ENCODE assay signal across 10 mouse cellular contexts in the genomic region with DNA sequence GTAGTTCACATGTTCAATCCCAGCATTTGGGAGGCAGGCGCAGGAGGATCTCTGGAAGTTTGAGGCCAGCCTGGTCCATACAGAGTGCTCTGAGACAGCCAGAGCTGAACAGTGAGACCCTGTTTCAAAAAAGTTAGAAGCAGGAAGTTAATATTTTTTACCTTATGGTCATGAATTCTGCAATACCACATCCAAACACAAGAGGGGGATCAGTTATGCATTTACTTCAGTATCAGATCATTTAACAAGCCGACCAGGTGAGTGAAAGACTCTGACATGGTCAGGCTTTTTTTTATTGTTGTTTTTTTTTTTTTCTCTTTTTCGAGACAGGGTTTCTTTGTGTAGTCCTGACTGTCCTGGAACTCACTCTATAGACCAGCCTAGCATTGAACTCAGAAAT. TPM values are rescaled to one million over a fixed set of nuclear protein-coding genes. Genes with fewer than 3 reads are reported as not detected.
DNase-seq lines count a peak whose midpoint lies in the region; TF ChIP-seq lines count a peak whose summit lies in the region.
"Had no signal": no experiment of that assay in that cellular context is flagged by ENCODE, and none has a peak within 500 bp of the region (broad histone marks: within the 10 kb centered on the region; RNA-seq: fewer than 3 reads in every experiment).

No protein-coding gene starts in this region.

- no peaks in the 10 kb centered on the region for H3K79me2 ChIP-seq in heart, adult 2 months (replicated peaks; ENCODE audit: control insufficient read depth, insufficient read depth, low read length)

- 42% methylated on average over 3 of the region's 3 CpGs for WGBS in heart, adult 2 months

- no peak overlapping the region for H3K4me3 ChIP-seq in heart, adult 2 months
- H3K4me3 ChIP-seq: heart, embryonic 15.5 days; midbrain, embryonic 12.5 days had no signal

- H3K4me1 ChIP-seq in heart, adult 2 months (ENCODE audit: control insufficient read depth, insufficient read depth, low read length): peaks cover 3% of the 10 kb centered on the region

- no peak for TF ChIP-seq EP300 in heart, adult 2 months (IDR thresholded peaks at IDR 0.05; ENCODE audit: insufficient read depth, low read depth, low read length)

- no peak for TF ChIP-seq POLR2A in heart, adult 2 months (IDR thresholded peaks at IDR 0.05; ENCODE audit: insufficient read depth, low read depth, low read length)

- peaks cover 5% of the 10 kb centered on the region for H3K36me3 ChIP-seq in heart, adult 2 months (ENCODE audit: control insufficient read depth, insufficient read depth, low read length)

- no peak overlapping the region for H3K27ac ChIP-seq in heart, adult 2 months
- H3K27ac ChIP-seq: heart, embryonic 15.5 days; midbrain, embryonic 12.5 days had no signal

- H3K9ac ChIP-seq in heart, adult 2 months (ENCODE audit: low read depth, low read length): no peak overlapping the region
- H3K9ac ChIP-seq: heart, embryonic 15.5 days; midbrain, embryonic 12.5 days had no signal

- DNase-seq in heart, adult 2 months: no peak
- DNase-seq in heart, postnatal 25 days (ENCODE audit: low spot score): no peak
- peak; percentile 80 for DNase-seq in thymus, postnatal 0 days (ENCODE audit: low spot score)
- DNase-seq in thymus, adult 18-20 months: no peak
- DNase-seq in induced T-regulatory cell, adult 2 months (ENCODE audit: low read depth): peak; percentile 96
- peak; percentile 21 for DNase-seq in thymus, postnatal 4 days
- DNase-seq in cerebellum, adult 8-10 months: no peak
- DNase-seq in layer of hippocampus, postnatal 25 days (ENCODE audit: extremely low spot score in 1 of 2, low spot score in 1 of 2): no peak

- intact Hi-C loops in heart, adult 2 months (cut with DNase I): loop anchor here (2.0 kb wide), 1 partner anchor 249 kb away; a partner anchor contains a TSS
- intact Hi-C loops in heart, postnatal 25 days (cut with DNase I): no loop called here

- H3K27me3 ChIP-seq in heart, adult 2 months (ENCODE audit: control insufficient read depth, insufficient read depth, low read length): no peaks in the 10 kb centered on the region
- H3K27me3 ChIP-seq: heart, embryonic 15.5 days had no signal

- TF ChIP-seq CTCF in heart, adult 2 months (IDR thresholded peaks at IDR 0.05): peak; percentile 84

RNA-seq across cellular contexts. Expression of a gene that starts 2.5 kb away (rescaled TPM):
- 100 to 1,000 TPM; 482 to 571 TPM for total RNA-seq in heart, adult 2 months (2021)
- 168 and 230 TPM in 2 replicates for polyA plus RNA-seq in heart, adult 2 months (2012; rRNA removed)
- 100 to 1,000 TPM; 521 to 551 TPM for total RNA-seq in heart, postnatal 25 days (2021)
- 745 and 751 TPM in 2 replicates for polyA plus RNA-seq in thymus, postnatal 0 days (2015; fragmentation: Nextera tagmentation; extraction: Ambion mirVana)
- total RNA-seq in layer of hippocampus, postnatal 25 days (2021): 100 to 1,000 TPM; 433 to 489 TPM

RNA-seq across cellular contexts. Expression of a gene that starts 10.5 kb away (rescaled TPM):
- 100 to 1,000 TPM; 159 to 205 TPM for total RNA-seq in heart, adult 2 months (2021)
- 50.7 and 91.1 TPM in 2 replicates for polyA plus RNA-seq in heart, adult 2 months (2012; rRNA removed)
- 100 to 1,000 TPM; 175 to 181 TPM for total RNA-seq in heart, postnatal 25 days (2021)
- 16.0 and 18.9 TPM in 2 replicates for polyA plus RNA-seq in thymus, postnatal 0 days (2015; fragmentation: Nextera tagmentation; extraction: Ambion mirVana)
- 10 to 100 TPM; 88.7 to 98.6 TPM for total RNA-seq in layer of hippocampus, postnatal 25 days (2021)

RNA-seq across cellular contexts. Expression of a gene that starts 18.3 kb away (rescaled TPM):
- 10 to 100 TPM; 22.6 to 23.1 TPM for total RNA-seq in heart, adult 2 months (2021)
- polyA plus RNA-seq in heart, adult 2 months (2012; rRNA removed): 9.8 and 13.8 TPM in 2 replicates
- 10 to 100 TPM; 19.3 to 23.0 TPM for total RNA-seq in heart, postnatal 25 days (2021)
- polyA plus RNA-seq in thymus, postnatal 0 days (2015; fragmentation: Nextera tagmentation; extraction: Ambion mirVana): 4.3 and 4.9 TPM in 2 replicates
- total RNA-seq in layer of hippocampus, postnatal 25 days (2021): 100 to 1,000 TPM; 159 to 190 TPM

Comparison
In these comparisons a context has a peak if more than half of its experiments do, and no peak if none do; other contexts are left out.
1. DNase-seq: peak in thymus, postnatal 0 days (single experiment), induced T-regulatory cell, adult 2 months (single experiment) and thymus, postnatal 4 days (single experiment); none in heart, adult 2 months (0 of 2), heart, postnatal 25 days (single experiment), thymus, adult 18-20 months (0 of 2), cerebellum, adult 8-10 months (single experiment) and layer of hippocampus, postnatal 25 days (0 of 2).
2. RNA of a gene that starts 18.3 kb away (total RNA-seq): 159 to 190 TPM in layer of hippocampus, postnatal 25 days; 22.6 to 23.1 TPM in heart, adult 2 months and 19.3 to 23.0 TPM in heart, postnatal 25 days; every median in the first group is over 4 times any median in the second.